Mouse (Mus musculus): ENCODE measurements at regions not wholly inside any gene's neighbourhood (a gene's known extent, or its start where the extent isn't known, plus 50 kb on each side); places are given as distances from the start of the nearest gene placed in this dataset.

DNA sequence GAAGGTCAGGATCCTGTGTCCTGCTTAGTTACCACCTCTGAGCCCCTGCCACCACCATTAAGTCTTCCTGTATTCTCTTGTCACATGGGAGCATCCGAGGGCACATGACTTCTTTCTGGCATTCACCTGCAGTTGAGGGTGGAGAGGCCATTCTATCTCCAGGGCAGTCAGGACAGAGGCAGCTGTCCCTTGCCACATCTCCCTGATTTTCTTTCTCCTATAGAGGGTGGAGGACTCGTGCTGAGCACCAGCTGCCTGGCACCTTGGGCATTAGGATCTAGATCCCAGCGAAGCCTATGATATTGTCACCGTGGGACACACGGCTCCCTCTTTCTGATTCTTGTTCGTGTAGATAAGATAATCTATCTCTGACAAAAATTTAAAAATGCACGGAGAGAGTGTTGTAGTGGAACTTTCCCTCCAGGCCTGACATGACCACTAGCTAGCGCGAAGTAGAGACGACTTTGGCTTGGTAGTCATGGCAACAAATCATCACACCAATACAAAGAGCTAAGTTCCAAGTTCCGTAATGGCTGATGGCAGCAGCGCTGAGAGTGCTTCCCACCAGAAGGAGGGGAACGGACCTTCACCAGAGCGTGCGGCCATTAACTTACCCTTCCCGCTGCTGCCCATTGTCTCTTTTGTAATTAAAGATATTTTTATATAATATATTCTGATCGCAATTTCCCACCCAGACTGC, 137.7 kb downstream of the Ipmk start:
- no peak for DNase-seq (ENCODE audit: low read depth, low spot score)

DNA sequence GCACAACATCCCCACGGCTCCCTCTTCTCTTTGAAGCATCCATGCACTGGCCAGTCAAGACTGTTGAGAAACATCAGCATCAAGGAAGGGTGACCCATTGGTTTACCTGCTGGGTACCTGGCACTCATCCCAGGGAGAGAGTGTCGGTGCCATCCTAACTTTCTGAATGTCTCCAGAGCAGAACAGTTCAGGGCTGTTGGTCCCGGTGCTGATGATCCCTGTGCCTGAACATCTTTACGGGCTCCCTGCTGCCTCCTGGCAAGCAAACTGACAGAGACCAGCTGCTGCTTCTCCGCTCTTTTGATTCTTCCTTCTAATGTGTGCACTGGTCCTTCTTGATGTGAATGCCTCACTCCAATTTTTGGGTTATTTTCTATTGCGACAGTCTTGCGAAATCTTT, 142.2 kb downstream of the Ipmk start:
- DNase-seq (ENCODE audit: low read depth, low spot score): no peak

DNA sequence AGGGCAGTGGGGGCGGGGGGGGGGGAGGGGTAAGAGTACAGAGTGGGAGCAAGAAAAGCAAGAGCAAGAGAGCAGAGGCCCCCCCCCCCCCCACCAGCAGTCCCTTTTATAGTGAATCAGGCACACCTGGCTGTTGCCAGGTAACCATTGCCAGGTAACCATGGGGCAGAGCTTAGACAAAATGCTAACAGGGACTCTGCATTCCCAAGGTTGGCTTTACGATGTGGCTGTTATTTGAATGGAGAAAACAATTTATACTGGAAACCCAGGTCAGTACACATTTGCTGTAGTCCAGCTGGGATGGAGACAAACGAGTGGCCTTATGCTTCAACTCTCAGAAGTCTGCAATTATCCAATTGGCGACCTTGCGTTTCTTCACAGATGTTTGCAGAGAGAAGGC, 154.5 kb downstream of the Ipmk start:
- DNase-seq (ENCODE audit: low read depth, low spot score): no peak

DNA sequence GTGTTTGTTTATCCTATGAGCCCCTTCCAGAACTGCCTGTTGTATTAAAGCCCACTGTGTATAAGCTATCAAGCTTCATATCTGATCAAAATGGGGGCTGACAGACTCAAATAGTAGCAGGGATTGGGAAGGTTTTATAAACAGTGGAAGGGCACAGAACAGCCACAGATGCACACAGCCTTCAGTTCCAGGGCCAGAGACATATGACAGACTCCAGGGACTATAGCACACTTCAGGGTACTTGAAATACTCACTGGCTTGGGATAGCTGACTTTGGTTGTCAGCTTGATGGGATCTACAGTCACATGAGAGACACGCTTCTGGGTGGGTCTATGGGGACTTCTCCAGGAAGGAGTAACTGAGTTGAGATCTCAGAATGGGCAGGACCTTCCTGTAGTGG, 156.7 kb downstream of the Ipmk start:
- no peak for DNase-seq (ENCODE audit: low read depth, low spot score)

DNA sequence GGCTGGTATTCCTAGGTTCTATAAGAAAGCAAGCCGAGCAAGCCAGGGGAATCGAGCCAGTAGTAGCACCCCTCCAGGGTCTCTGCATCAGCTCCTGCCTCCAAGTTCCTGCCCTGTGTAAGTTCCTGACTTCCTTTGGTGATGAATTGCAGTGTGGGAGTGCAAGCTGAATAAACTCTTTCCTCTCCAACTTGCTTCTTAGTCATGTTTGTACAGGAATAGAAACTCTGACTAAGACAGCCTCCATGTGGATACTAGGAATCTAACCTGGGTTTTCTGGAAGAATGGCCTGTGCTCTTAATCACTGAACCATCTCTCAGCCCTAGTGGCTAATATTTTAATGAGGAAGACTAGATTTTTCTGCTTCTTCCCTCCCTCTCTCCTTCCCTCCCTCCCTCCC, 177.7 kb downstream of the Ipmk start:
- DNase-seq (ENCODE audit: low read depth, low spot score): no peak

DNA sequence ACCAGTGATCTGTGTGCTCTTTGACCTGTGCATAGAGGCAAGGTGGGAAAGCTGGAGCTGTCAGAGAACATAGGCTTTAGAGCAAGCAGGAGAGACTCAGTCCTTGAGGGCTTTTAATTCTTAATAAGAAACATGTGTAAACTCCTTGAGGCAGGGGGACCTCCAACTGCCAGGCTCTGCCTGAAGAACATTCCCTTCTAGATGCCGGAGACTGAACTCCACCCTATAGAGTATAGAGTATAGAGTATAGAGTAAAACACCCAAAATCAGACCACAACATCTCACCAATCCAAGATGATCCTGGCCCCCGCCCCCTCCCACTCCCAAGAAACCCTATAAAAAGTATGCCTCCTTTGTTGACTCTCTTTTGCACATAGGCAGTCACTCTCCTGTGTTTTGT, 186.2 kb downstream of the Ipmk start:
- DNase-seq (ENCODE audit: low read depth, low spot score): no peak

DNA sequence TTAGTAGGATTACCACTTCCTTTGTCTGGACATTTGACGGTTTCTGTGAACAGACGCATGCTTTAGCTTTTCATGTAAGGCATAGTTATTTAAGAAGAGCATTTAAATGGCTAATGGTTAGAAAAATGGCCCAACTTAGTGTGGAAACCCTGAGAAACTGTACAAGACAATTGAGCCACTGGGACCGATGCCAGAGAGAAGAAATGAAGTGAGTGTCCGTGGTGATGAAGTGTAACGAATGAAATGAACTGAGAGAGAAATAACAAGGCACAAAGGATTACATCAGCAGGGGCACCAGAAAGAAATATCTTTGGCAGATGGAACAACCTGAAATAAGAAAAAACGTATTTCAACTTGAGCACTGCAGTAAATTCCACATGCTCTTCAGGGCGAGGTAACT, 197.9 kb downstream of the Ipmk start:
- no peak for DNase-seq (ENCODE audit: low read depth, low spot score)

DNA sequence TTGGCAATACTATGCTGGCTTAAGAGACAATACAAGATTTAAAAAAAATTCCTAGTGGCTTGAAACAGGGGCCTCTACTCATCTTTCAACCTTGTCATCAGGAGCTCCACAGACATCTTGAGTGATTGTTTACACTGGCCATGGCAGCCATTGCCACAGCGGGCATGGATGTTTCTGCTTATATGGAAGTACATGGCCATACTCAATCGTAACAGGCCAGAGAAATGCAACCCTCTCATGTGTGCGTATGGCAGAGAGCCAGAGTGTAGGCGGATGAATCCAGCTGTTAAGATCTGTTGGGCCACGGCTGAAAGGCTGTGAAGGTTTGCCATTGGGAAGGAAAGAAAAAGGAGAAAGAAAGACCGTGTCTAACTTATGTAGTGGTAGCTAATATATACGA, 198.9 kb downstream of the Ipmk start:
- DNase-seq (ENCODE audit: low read depth, low spot score): no peak

DNA sequence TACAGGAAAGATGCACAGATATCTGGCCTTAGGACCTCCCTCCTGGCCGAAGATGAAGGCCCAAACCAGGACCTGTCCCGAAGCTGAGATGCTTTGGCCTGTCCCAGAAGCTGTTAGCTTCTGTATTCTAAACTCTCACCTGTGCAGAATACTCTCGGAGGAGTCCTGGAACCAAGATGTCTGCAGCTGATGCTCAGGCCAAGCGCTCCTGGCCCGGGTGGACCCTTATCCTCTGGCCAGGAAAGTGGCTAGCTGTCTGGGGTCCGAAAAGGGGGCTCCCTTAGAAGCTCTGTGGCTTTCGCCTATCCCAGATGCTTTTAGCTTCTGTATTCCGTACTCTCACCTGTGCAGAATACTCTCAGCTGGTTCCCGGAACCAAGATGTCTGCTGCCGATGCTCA, 236.2 kb downstream of the Ipmk start:
- DNase-seq (ENCODE audit: low read depth, low spot score): no peak

DNA sequence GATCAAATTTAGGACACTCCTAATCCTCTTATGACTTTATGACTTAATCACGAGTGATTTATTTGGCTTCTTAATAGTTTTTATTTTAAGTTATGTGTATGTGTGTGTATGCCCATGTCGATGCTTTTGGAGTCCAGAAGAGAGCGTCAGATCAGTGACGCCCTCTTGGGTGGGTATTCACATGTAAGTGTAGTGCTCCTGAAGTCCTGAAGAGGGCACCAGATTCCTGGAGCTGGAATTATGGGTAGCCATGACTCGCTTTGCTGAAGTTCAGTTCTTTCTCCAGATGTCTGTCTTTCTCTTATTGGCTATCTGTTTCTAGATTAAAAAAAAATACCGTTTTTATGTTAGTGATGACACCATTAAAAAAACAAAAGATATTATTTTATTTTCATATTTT, 251.0 kb downstream of the Ipmk start:
- DNase-seq (ENCODE audit: low read depth, low spot score): no peak

DNA sequence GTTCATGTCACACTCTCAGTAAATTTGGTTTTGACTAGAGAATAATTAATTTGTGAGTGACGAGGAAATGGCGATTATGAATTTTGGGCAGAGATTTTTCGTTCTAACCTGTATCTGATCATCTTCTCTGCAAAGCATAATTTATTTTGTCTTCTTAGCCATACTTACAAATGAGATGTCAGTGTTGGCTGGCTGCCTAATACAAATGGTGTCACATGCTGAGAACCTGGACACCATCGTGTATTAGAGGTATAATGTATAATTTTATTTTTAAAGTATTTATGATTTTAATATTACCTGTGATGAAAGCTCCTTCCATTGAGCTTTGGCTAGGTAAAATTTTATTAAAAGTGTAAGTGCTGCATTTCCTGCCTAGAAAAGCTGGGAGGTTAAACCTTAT, 266.2 kb downstream of the Ipmk start:
- no peak for DNase-seq (ENCODE audit: low read depth, low spot score)

DNA sequence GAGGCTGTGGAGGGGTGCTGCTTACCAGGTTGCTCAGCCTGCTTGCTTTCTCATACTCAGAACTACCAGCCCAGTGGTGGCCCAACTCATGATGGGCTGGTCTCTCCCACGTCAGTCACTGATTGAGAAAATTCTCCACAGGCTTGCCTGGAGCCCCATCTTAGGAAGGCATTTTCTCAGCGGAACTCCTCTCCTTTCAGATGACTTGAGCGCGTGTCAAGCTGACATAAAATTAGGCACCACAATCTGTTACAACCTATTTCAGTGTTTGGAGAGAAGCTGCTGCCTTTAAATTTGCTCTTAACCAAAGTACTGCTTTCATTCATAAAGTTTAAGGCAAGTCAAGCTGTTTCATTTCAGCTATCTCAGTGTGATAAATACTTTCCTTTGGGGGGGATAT, 269.6 kb downstream of the Ipmk start:
- no peak for DNase-seq (ENCODE audit: low read depth, low spot score)

DNA sequence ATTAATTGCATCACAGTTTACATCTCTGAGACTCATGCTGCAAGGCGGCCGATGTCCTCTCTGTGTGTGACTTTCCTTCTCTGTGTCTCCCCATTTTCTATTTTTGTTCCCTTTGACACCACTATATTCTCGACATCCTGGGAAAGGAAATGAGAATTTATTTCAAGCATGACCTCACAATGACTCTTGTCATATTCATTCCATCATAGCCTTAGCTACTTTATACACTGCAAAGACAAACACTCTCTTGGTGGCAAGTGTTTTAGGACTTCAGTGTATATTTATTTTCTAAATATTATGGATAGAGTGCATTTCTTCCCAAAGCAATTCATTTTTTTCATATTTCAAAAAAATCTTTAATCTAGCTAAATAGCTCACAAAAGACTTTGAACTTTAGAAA, 298.5 kb downstream of the Ipmk start:
- no peak for DNase-seq (ENCODE audit: low read depth, low spot score)

DNA sequence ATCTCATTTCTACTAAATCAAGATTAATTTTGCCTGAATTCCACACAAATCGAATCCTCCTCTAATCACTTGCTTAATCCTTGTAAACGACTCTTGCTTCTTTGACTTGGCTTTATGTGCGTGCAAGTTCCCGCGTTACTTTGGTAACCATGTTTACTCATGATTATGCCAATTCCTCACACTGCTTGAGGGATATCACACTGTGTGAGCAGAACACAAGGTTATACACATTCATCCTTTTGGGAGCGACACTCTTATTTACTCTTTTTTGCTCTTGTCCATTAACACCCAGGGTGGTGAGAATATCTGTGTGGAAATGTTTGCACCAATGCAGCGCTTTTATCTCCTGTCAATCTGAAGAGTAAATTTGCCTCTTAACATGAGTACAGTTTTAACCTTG, 310.0 kb downstream of the Ipmk start:
- no peak for DNase-seq (ENCODE audit: low read depth, low spot score)

DNA sequence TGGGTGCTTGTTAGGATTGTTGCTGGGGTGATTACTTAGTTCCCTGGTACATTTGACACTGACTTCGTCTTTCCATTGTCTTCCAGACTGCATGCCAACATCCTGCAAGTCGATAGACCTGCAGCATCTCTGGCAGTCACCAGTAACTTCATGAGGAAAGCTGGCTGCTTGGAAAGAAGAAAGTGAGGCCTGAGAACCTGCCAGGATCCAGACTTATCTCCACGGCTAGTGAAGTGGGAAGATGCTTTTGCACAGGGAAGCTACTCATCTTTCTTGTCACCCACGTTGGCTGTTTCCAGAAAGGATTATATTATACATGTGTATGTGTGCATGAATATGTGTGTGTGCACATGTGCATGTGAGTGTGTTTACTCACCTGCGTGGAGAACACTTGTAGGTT, 316.0 kb downstream of the Ipmk start:
- no peak for DNase-seq (ENCODE audit: low read depth, low spot score)

DNA sequence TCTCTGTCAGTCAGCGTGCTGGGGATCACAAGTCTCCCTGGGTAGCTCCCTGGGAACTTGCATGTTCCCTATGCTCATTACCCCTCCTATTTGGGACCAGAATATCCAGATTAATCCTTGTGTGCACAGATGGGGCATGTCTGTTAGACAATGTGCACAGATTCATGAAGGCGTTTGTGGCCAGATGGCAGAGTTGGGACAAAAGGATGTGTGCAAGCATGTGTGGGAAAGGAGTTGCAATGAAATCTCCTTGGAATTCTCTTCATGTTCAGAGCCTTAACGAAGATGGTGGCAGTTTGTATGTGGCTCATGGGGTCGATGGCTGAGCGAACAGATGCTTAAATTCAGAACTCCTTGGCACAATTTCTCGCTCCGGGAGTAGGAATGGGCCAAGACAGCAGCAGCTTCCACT, 319.6 kb downstream of the Ipmk start:
- no peak for DNase-seq (ENCODE audit: low read depth, low spot score)

DNA sequence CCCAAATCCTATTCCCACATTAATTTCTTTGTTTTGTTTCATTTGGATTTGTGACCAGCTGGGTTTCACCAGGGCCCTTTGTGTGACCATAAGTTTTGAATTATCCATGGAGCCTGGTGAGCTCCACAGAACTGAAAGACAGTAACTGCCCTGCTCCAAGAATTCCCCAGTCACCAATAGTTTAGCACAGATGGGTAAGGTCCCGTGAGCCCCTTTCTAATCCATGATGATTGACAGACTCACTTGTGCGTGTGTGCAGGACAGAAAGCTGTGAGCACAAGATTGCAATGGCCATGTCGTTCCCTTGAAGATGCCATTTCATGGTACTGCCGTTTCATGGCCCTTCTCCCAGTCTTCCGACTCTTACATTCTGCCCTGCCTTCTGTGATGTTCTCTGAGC, 331.7 kb downstream of the Ipmk start:
- DNase-seq (ENCODE audit: low read depth, low spot score): no peak

DNA sequence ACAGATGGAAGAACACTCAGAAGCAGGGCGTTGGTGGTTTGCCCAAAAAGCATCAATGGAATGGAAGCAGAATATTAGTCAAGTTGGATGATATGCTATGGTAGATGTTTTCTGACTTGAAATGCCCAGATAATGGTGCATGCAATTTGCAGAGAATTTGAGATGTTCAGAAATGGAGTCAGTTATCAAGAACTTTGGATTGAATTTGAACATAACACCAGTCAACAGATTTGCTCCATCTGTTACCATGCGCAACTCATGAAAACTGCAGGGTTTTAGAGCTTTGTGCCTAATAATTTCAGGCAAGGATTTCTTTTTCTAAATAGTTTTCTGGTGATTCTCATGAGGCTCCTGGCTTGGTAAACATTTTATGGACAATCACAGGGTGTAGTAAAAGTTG, 365.9 kb downstream of the Ipmk start:
- DNase-seq (ENCODE audit: low read depth, low spot score): no peak

DNA sequence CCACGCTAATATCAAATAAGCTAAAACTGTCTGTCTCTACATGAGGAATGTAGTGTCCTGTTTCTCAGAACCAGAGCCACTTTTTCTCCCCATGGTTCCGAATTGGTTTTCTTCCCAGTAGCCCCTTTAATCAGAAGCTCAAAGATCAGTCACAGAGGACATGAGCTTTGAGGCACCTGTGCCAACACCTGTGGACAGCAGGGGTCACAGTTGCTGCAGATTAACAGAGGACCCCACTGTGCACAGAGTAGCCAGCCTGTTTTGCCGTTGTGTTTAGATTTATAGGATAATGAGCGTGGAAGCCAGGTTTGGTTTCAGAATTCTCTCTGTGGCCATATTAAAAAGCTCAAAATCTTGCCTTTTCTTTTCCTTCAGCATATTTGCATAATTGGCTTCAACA, 380.2 kb downstream of the Ipmk start:
- DNase-seq (ENCODE audit: low read depth, low spot score): no peak

DNA sequence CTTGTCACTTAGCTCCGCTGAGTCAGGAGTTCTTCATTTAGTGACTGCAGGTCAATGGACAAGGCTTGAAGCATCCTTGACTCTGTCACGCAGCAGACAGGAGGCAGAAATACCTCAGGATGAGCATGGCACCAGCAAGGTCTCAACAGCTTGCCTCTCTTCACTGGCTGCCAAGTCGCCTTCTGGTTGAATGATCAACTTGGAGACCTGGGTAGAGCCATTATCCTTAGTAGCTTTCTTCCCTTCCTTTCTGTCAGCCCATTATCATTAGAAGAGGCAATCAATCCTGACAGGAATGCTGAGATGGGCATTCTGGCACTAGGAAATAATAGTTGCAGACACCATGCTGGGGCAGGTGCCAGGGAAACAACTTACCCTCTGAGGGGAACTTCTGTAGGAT, 386.3 kb downstream of the Ipmk start:
- DNase-seq (ENCODE audit: low read depth, low spot score): no peak

DNA sequence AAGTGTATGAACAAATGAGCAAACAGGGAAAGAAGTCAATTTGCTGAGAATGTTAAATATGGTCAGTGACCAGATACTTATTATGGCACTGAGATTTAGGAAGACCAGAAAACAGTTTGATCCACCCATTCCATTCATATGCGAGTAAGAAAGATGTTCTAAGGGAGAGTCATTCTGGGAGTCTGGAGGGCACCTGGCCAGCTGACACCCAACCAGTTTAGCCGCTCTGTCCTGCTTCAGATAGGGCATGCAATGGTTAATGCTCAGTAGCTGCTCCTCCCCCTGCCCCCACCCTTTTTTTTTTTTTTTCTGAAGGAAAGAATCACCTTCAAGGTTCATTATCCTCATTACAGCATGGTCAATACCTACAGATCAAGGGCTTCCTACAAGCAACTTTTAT, 386.9 kb downstream of the Ipmk start:
- DNase-seq (ENCODE audit: low read depth, low spot score): no peak

DNA sequence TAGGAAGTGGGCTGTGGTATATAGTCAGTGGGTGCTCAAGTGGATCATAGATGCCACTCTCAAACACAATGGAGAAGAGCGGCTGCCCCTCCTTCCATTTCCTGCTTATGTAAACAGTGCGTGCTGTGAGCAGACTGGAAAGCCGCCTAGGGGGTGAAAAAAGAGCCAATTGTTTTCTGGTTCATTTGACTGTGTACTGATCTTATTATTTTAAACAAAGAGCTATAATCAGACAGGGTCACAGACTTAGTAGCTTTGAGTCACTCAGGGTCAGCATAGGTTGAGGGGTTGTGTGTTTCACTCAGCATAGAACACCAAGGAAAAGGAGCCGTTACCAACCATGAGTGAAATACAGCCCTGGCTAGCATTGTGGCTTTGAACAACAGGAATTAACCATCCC, 390.7 kb downstream of the Ipmk start:
- DNase-seq (ENCODE audit: low read depth, low spot score): no peak

DNA sequence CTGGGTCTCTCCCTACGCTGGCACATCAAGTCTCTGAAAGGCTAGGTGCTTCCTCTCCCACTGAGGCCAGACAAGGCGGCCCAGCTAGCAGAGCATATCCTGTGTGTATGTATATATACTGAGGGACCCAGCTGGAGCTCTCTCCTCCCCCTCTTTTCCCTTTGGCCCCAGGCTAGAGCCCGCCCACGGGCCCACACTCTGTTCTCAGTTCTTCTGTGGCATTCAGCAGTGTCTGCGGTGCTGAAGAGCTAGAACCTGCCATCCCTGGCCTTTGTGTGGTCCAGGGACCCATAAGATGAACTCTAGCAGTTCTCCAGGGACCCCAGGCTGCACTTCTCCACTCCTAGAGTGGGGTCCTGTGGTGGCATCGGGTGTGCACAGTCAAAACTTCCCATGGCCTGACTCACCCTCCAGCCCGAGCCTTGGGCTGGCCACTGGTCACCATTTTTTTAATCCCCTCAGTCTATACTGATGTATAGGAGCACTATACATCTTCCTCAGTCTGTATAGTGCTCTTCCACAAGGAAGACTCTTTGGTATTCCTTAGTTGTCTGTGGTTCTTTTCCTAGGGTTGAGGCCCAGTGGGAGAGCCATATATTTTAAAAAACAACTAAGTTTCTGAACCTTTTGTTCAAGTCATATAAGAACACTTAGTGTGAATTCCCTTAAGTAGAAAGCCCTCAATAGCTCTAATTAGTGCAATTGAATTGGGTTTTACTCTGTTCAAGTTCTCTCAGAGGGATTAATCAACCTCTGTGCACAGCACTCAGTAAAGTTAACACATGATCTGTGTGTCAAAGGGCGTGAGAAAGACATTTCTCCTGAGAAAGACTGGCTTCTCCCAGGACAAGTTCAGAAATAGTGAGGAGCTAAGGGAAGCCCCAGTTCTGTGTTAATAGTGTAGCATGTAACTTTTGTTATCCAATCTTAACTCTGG, 401.3 kb downstream of the Ipmk start:
- DNase-seq (ENCODE audit: low read depth, low spot score): no peak

Data from retina, adult 2 months (tissue).